ENCODE assay signal across 31 mouse cellular contexts in genomic region chr13:103847614-103848013, GRCm38 (mm10).
"Had no signal": no experiment of that assay in that cellular context is flagged by ENCODE, and none has a peak within 500 bp of the region (broad histone marks: within the 10 kb centered on the region; RNA-seq: fewer than 3 reads in every experiment).

No protein-coding gene starts in this region.

- H3K4me1 ChIP-seq: limb, embryonic 10.5 days; limb, embryonic 12.5 days; limb, embryonic 13.5 days; limb, embryonic 15.5 days; liver, embryonic 12.5 days; liver, embryonic 13.5 days; liver, embryonic 15.5 days; lung, embryonic 15.5 days; midbrain, embryonic 10.5 days; midbrain, embryonic 12.5 days; midbrain, embryonic 13.5 days; midbrain, embryonic 15.5 days; neural tube, embryonic 12.5 days; neural tube, embryonic 13.5 days had no signal

- H3K36me3 ChIP-seq: midbrain, embryonic 15.5 days had no signal

- H3K9me3 ChIP-seq: limb, embryonic 10.5 days; limb, embryonic 12.5 days; limb, embryonic 13.5 days; limb, embryonic 15.5 days; liver, embryonic 12.5 days; liver, embryonic 13.5 days; liver, embryonic 15.5 days; lung, embryonic 15.5 days; megakaryocyte, embryonic 14.5 days; midbrain, embryonic 10.5 days; midbrain, embryonic 12.5 days; midbrain, embryonic 13.5 days; midbrain, embryonic 15.5 days; neural tube, embryonic 12.5 days; neural tube, embryonic 13.5 days had no signal

- H3K27ac ChIP-seq: limb, embryonic 10.5 days; limb, embryonic 12.5 days; limb, embryonic 13.5 days; limb, embryonic 15.5 days; liver, embryonic 12.5 days; liver, embryonic 13.5 days; liver, embryonic 14.5 days; liver, embryonic 15.5 days; lung, embryonic 15.5 days; macrophage; midbrain, embryonic 10.5 days; midbrain, embryonic 12.5 days; midbrain, embryonic 13.5 days; midbrain, embryonic 15.5 days; neural tube, embryonic 12.5 days; neural tube, embryonic 13.5 days had no signal

- DNase-seq: left cerebral cortex, postnatal 4 days; liver; liver, embryonic 13.5 days; liver, postnatal 0 days; lung, adult 18-20 months; lung, adult 2 months; lung, embryonic 14.5 days; lung, postnatal 10 days; lung, postnatal 14 days; lung, postnatal 36 days; lung, postnatal 4 days; midbrain, embryonic 14.5 days had no signal

- H3K27me3 ChIP-seq: limb, embryonic 12.5 days; limb, embryonic 13.5 days; limb, embryonic 15.5 days; liver, embryonic 12.5 days; liver, embryonic 13.5 days; liver, embryonic 15.5 days; lung, embryonic 15.5 days; megakaryocyte, embryonic 14.5 days; midbrain, embryonic 12.5 days; midbrain, embryonic 13.5 days; midbrain, embryonic 15.5 days; neural tube, embryonic 12.5 days; neural tube, embryonic 13.5 days had no signal

- ATAC-seq: liver, embryonic 12.5 days; liver, postnatal 0 days; lung, postnatal 0 days; midbrain, embryonic 13.5 days; midbrain, embryonic 15.5 days; midbrain, embryonic 16.5 days had no signal

- H3K9ac ChIP-seq: limb, embryonic 12.5 days; limb, embryonic 13.5 days; limb, embryonic 15.5 days; liver, embryonic 12.5 days; liver, embryonic 13.5 days; liver, embryonic 14.5 days; liver, embryonic 15.5 days; liver, postnatal 0 days; lung, embryonic 14.5 days; lung, embryonic 15.5 days; midbrain, embryonic 12.5 days; midbrain, embryonic 13.5 days; midbrain, embryonic 15.5 days; neural tube, embryonic 12.5 days; neural tube, embryonic 13.5 days had no signal

- H3K4me3 ChIP-seq: limb, embryonic 10.5 days; limb, embryonic 12.5 days; limb, embryonic 13.5 days; limb, embryonic 15.5 days; liver, embryonic 12.5 days; liver, embryonic 13.5 days; liver, embryonic 15.5 days; lung, embryonic 15.5 days; megakaryocyte, embryonic 14.5 days; midbrain, embryonic 10.5 days; midbrain, embryonic 12.5 days; midbrain, embryonic 13.5 days; midbrain, embryonic 15.5 days; myocyte; neural tube, embryonic 12.5 days; neural tube, embryonic 13.5 days had no signal
